Mouse (Mus musculus) hindbrain, postnatal 0 days (tissue): ENCODE results near the gene Adh1. TPM values are rescaled to one million over a fixed set of nuclear protein-coding genes. Genes with fewer than 3 reads are reported as not detected.

Experiments used
- ATAC-seq: fragments of 200-750 bp; cut with Nextera tagmentation; 2 replicates; pipeline ENCODE4 v1.8.0; 2017; ENCODE audit warnings: mild to moderate bottlenecking, moderate TSS enrichment, moderate library complexity
- DNase-seq: peaks from one replicate; pipeline ENCODE4 v3.0.0-alpha.2; 2015; ENCODE audit warnings: low spot score
- H3K27ac ChIP-seq: fragments of 300-500 bp; sonication (generic); 2 replicates; pipeline ENCODE4 v1.5.1; 2014; ENCODE audit warnings: mild to moderate bottlenecking
- H3K27me3 ChIP-seq: fragments of 300-500 bp; sonication (generic); 2 replicates; pipeline ENCODE4 v1.6.1; 2014; ENCODE audit warnings: low read length, mixed read lengths; ENCODE audit not compliant: insufficient read depth
- H3K36me3 ChIP-seq: fragments of 300-500 bp; sonication (generic); 2 replicates; pipeline ENCODE4 v1.6.1; 2014; ENCODE audit warnings: low read length, mixed read lengths; ENCODE audit not compliant: insufficient read depth
- H3K4me1 ChIP-seq: fragments of 300-500 bp; sonication (generic); 2 replicates; pipeline ENCODE4 v1.6.1; 2014; ENCODE audit warnings: antibody characterized with exemption, low read length, mixed read lengths; ENCODE audit not compliant: insufficient read depth
- H3K4me2 ChIP-seq: fragments of 300-500 bp; sonication (generic); 2 replicates; pipeline ENCODE4 v1.6.1; 2014; ENCODE audit warnings: low read depth, mild to moderate bottlenecking, low read length, moderate library complexity, mixed read lengths
- H3K4me3 ChIP-seq: fragments of 300-500 bp; sonication (generic); 2 replicates; pipeline ENCODE4 v1.5.1; 2014; ENCODE audit warnings: low read length
- H3K9ac ChIP-seq: fragments of 300-500 bp; sonication (generic); replicated peaks from 2 replicates; pipeline ENCODE4 v1.6.1; 2014; ENCODE audit warnings: mild to moderate bottlenecking, low read length, moderate library complexity, mixed read lengths
- H3K9me3 ChIP-seq: fragments of 300-500 bp; sonication (generic); 2 replicates; pipeline ENCODE4 v1.6.1; 2016; ENCODE audit warnings: low read length, mixed read lengths
- CTCF ChIP-seq: IDR thresholded peaks from 2 replicates; pipeline ENCODE4 v1.5.1; 2016; ENCODE audit warnings: antibody characterized with exemption, control low read depth, low read depth
- WGBS: fragments of 180-500 bp; shearing (Covaris S2); extraction: QIAGEN DNeasy Blood & Tissue Kit; methylation state at CpG from one replicate; pipeline ENCODE4 v1.1.7; 2014; 5-methylcytosine and 5-hydroxymethylcytosine counted together
- polyA plus RNA-seq: library from polyadenylated mRNA; unstranded; fragments of >200 nt; fragmentation: Nextera tagmentation; extraction: Ambion mirVana; gene quantifications from 2 replicates; pipeline ENCODE4 v1.2.1, GENCODE M21; 2015
- total RNA-seq: library from RNA; depleted of rRNA; stranded (reverse); fragments of >200 nt; gene quantifications from 2 replicates; pipeline ENCODE4 v1.2.3, GENCODE M21; 2014; rRNA removed

The Adh1 gene
- total RNA-seq (0.97 and 1.3 TPM in 2 replicates), polyA plus RNA-seq (3.8 and 4.5 TPM in 2 replicates)

DNA sequence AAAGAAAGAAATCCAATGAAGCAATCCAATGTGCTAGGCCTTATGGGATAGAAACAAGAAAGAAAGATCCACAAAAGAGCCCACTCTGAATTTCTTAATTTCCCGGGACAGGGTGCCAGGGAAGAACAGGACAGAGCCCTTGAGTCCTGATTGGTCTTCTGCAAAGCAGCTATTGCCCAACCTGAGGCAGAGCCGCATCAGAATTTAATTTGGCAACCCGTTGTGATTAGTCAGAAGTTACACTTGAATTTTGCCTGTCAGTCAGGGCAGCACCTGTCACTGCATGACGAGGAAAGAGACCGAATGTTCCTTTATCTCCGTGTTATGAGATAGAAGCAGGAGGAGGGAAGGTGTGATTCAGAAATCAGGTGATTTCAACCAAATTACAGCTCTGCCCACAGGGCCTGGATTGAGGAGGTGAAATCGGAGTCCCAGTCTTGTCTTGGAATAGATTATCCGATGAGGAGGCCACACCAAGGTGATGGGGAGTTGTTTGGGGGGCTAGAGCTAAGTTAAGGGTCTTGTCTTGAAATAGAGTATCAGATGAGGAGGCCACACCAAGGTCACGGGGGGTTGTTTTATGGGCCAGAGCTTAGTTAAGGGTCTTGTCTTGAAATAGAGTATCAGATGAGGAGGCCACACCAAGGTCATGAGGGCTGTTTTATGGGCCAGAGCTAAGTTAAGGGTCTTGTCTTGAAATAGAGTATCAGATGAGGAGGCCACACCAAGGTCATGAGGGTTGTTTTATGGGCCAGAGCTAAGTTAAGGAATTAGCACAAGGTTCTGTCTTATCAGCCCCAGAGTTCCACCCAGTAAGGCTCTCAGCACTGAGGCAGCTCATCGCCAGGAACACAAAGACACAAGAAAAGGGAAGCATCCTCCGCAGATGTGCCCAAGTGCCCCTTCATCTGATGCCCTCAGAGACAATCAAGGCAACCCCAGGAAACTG lies at the start of gene Adh1:
TSS of gene Adh1 (plus strand) at position 271 of the 949 bp plus-strand sequence.
- Histone ChIP-seq H3K27me3 (no peaks in the 10 kb centered on the region), H3K4me1 (no peaks in the 10 kb centered on the region), H3K4me3 (no peak within 1 kb of the TSS), H3K4me2 (no peak within 1 kb of the TSS), H3K27ac (no peak within 1 kb of the TSS), H3K9ac (no peak within 1 kb of the TSS), H3K9me3 (no peaks in the 10 kb centered on the region), H3K36me3 (no peaks in the 10 kb centered on the region)
- no peak for ATAC-seq
- no peak for DNase-seq
- no peak for TF ChIP-seq CTCF
- WGBS = 93% methylated on average over 11 of the region's 11 CpGs

DNA sequence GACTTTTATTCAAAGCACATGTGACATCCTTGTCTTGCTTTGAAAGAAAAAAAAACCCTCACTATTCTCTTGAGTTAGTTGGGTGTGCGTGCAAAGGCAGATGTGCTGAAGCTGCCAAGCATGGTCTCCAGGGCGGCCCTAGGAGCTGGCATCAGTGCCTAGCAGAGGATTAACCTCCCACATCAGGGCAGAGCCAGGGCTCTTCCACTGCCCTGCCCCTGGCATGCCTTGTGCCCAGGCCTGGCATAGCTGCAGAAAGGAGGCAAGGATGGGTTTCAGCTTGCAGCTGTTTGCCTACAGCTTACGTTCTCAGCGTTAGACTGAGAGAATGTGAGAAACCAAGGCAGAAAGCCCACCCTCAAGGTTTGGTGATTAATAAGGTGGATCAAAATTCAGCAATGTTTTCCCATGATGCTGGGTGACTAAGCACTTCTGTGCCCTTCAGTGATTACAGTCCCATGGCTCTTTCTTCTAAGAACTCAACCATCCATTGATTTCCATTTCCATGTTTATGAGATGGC lies 48.3 kb upstream of the Adh1 start:
- no peak for DNase-seq
- Histone ChIP-seq H3K4me1 (no peaks in the 10 kb centered on the region), H3K9ac (no peak overlapping the region), H3K9me3 (no peaks in the 10 kb centered on the region), H3K27me3 (no peaks in the 10 kb centered on the region), H3K36me3 (no peaks in the 10 kb centered on the region), H3K4me2 (no peak overlapping the region), H3K4me3 (no peak overlapping the region), H3K27ac (no peak overlapping the region)
- WGBS = 78% methylated on average over 4 of the region's 4 CpGs
- ATAC-seq = no peak
- TF ChIP-seq CTCF = no peak

DNA sequence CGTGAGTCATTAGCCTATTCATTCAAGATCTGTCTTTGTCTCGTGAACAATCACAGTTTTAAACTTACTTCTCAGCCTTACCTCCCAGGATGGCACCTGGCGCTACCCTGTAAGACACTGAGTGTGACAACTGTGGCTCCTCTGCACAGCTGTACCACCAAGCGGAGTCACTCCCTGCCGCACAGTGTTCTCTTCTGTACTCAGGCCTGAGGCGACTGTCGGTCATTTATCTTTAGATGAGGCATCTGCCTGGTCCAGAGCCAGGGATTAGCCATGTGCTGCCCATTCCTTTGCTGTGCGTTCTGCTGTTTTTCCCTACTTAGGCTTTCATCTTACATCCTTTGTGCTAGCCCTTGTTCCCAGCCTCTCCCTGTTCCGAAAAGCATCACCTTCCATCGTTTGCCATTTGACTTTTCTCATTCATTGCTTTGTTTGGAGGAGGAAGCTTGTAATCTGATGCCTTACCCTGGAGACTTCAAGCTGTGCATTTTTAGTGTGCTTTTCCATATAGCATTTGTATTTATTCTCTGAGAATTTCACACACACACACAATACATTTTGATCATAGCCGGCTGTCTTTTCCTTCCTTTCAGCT lies 45.3 kb upstream of the Adh1 start:
- no peak for TF ChIP-seq CTCF
- Histone ChIP-seq H3K27ac (no peak overlapping the region), H3K9ac (no peak overlapping the region), H3K4me1 (no peaks in the 10 kb centered on the region), H3K9me3 (no peaks in the 10 kb centered on the region), H3K36me3 (no peaks in the 10 kb centered on the region), H3K27me3 (no peaks in the 10 kb centered on the region), H3K4me2 (no peak overlapping the region), H3K4me3 (no peak overlapping the region)
- WGBS = 20% methylated on average over 11 of the region's 11 CpGs
- DNase-seq = peak; percentile 8
- no peak for ATAC-seq

DNA sequence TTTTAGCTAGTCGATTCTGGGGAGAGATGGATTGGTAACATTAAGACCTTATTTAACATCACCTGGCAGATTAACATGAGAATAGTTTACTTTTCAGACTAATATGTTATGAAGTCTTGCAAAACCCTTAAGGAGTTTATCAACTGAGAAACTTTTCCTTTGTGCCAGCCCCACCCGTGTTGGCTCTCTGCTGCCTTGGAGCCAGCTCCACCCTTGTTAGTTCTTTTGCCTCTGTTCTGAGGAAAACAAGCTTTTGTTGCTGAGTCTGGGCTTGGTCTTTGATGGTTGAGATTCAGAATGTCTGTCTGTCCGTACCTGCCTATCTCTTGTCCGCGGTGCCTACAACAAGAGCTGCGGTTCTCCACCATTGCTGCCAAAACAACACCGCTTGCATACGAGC lies 44.7 kb upstream of the Adh1 start:
- DNase-seq (no peak), ATAC-seq (no peak)
- no peak overlapping the region for H3K9ac ChIP-seq
- H3K4me1 ChIP-seq = no peaks in the 10 kb centered on the region
- no peaks in the 10 kb centered on the region for H3K9me3 ChIP-seq
- H3K4me2 ChIP-seq = no peak overlapping the region
- no peak for TF ChIP-seq CTCF
- no peak overlapping the region for H3K27ac ChIP-seq
- WGBS = 76% methylated on average over 8 of the region's 8 CpGs
- no peaks in the 10 kb centered on the region for H3K36me3 ChIP-seq
- no peak overlapping the region for H3K4me3 ChIP-seq
- no peaks in the 10 kb centered on the region for H3K27me3 ChIP-seq

DNA sequence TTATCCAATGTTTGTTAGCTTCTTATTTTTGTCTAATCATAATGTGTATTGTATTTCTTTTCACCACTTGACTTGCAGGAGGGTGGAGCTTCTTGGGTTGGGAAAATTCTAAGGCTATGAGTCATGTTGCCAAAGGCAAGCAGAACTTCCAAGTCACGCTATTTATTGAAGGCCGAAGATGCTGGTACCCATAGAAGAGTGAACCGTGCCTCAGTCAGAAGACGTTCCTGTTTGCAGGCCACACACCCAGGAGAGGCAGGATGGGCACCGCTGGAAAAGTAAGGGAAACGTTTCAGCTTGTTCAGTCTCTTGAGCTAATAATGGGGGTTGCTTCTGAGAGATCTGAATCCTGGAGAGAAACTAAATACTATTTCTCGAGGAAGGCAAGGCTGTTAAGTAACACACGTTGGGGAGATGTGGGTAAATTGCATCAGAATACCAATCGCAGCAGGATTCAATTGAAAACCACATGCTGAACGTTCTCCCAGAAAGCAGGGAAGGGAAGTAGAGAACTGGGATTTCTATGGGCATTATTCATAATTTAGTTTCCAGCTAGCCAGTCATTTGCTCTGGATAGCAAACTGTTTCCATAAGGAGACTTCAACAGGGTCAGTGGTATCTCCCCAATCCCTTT lies 43.0 kb upstream of the Adh1 start, which contains the start of gene Adh7:
TSS of gene Adh7 (plus strand) at position 130 of the 634 bp plus-strand sequence.
- Histone ChIP-seq H3K4me3 (no peak within 1 kb of the TSS), H3K9ac (no peak within 1 kb of the TSS), H3K4me1 (no peaks in the 10 kb centered on the region), H3K36me3 (no peaks in the 10 kb centered on the region), H3K9me3 (no peaks in the 10 kb centered on the region), H3K27me3 (no peaks in the 10 kb centered on the region), H3K27ac (no peak within 1 kb of the TSS), H3K4me2 (no peak within 1 kb of the TSS)
- no peak for TF ChIP-seq CTCF
- no peak for ATAC-seq
- DNase-seq = no peak
- WGBS = 77% methylated on average over 10 of the region's 10 CpGs

DNA sequence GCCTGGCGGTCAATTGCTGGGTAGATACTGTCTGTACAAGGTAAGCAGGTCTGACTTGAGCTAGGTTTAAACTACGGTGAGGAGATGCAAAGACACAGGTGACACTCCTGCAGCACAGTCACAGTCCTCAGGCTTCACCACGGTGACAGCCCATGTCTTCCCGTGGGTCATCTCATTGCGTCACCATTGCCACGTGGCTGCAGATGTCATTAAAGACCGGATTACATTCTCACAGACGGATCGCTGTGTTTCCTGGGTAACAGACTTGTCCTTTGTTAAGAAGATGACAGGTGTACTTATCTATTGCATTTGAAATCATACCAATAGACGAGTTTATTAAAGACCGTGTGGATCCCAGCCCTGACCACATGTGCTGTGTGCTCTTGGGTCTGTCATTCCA lies 39.7 kb upstream of the Adh1 start:
- no peak for TF ChIP-seq CTCF
- no peak overlapping the region for H3K4me2 ChIP-seq
- peak; percentile 76 for ATAC-seq
- WGBS = 64% methylated on average over 11 of the region's 11 CpGs
- no peaks in the 10 kb centered on the region for H3K36me3 ChIP-seq
- no peak overlapping the region for H3K4me3 ChIP-seq
- H3K27me3 ChIP-seq = no peaks in the 10 kb centered on the region
- H3K27ac ChIP-seq = no peak overlapping the region
- no peaks in the 10 kb centered on the region for H3K9me3 ChIP-seq
- H3K4me1 ChIP-seq = no peaks in the 10 kb centered on the region
- DNase-seq = no peak
- H3K9ac ChIP-seq = no peak overlapping the region
